Mouse (Mus musculus) G1E (cell line): Measurements from ENCODE around the gene Slc13a5. TPM values are rescaled to one million over a fixed set of nuclear protein-coding genes. Genes with fewer than 3 reads are reported as not detected.

ENCODE experiments used
- ATAC-seq: 2 replicates; pipeline ENCODE4 v1.8.0; 2016; ENCODE audit warnings: mild to moderate bottlenecking; ENCODE audit not compliant: insufficient number of reproducible peaks, poor library complexity, low FRiP score, severe bottlenecking; ENCODE audit errors: extremely low read depth
- DNase-seq: peaks from one replicate; pipeline ENCODE4 v3.0.0; 2012; ENCODE audit warnings: low spot score
- H3K27me3 ChIP-seq: 2 replicates; pipeline ENCODE4 v1.6.1; 2012; ENCODE audit warnings: mild to moderate bottlenecking, low read length, inconsistent platforms; ENCODE audit not compliant: insufficient read depth
- H3K36me3 ChIP-seq: replicated peaks from 2 replicates; pipeline ENCODE3; 2012; ENCODE audit warnings: mild to moderate bottlenecking, inconsistent platforms
- H3K4me1 ChIP-seq: 2 replicates; pipeline ENCODE4 v1.6.1; 2012; ENCODE audit warnings: low read depth, low read length, inconsistent platforms, mixed read lengths; ENCODE audit not compliant: insufficient read depth
- H3K4me3 ChIP-seq: 2 replicates; pipeline ENCODE4 v1.5.1; 2012; ENCODE audit warnings: low read depth, mild to moderate bottlenecking, inconsistent platforms, low read length, moderate library complexity, mixed read lengths
- H3K9me3 ChIP-seq: replicated peaks from 2 replicates; pipeline ENCODE4 v1.6.1; 2012; ENCODE audit warnings: inconsistent platforms
- CTCF ChIP-seq: IDR thresholded peaks from 2 replicates; pipeline ENCODE4 v1.5.1; 2012; ENCODE audit warnings: low read depth, low read length, inconsistent platforms, mixed read lengths
- GATA1 ChIP-seq: IDR thresholded peaks from 2 replicates; pipeline ENCODE4 v1.6.1; 2012; ENCODE audit warnings: borderline replicate concordance, low read length, inconsistent platforms, mixed read lengths
- GATA2 ChIP-seq: IDR thresholded peaks from 2 replicates; pipeline ENCODE4 v1.6.1; 2012; ENCODE audit warnings: low read depth, low read length, inconsistent platforms, borderline replicate concordance
- POLR2AphosphoS5 ChIP-seq: IDR thresholded peaks from 2 replicates; pipeline ENCODE4 v1.6.1; 2012; ENCODE audit warnings: low read depth, low read length, inconsistent platforms; ENCODE audit not compliant: insufficient replicate concordance
- TAL1 ChIP-seq: conservative IDR thresholded peaks from 2 replicates; pipeline ENCODE4 v1.6.1; 2012; ENCODE audit warnings: low read depth, low read length, inconsistent platforms, mixed read lengths
- polyA plus RNA-seq: library from polyadenylated mRNA; stranded (reverse); fragments of >175 nt; gene quantifications from 2 replicates; pipeline ENCODE4 v1.2.3, GENCODE M21; 2012
- total RNA-seq, 2 experiments: library from RNA; stranded (forward) in 1 of 2; stranded (reverse) in 1 of 2; fragments of 200-1000 nt in 1 of 2; fragments of >200 nt in 1 of 2; fragmentation: Nextera tagmentation in 1 of 2; gene quantifications; 2 replicates each; pipeline ENCODE4 v1.2.3; 2014 to 2017

Gene Slc13a5
- total and polyA plus RNA-seq, 3 experiments = 0.11 TPM; not detected in 2

GRCm38 (mm10) chr11:72284532-72285182, 17.6 kb upstream of the Slc13a5 start:
- H3K9me3 ChIP-seq = no peaks in the 10 kb centered on the region
- DNase-seq (no peak), ATAC-seq (no peak)
- H3K36me3 ChIP-seq = no peaks in the 10 kb centered on the region
- TF ChIP-seq GATA2 (no peak), GATA1 (no peak), POLR2AphosphoS5 (no peak), CTCF (no peak), TAL1 (no peak)
- peaks cover 7% of the 10 kb centered on the region for H3K27me3 ChIP-seq
- no peak overlapping the region for H3K4me3 ChIP-seq
- H3K4me1 ChIP-seq = no peaks in the 10 kb centered on the region

- Histone ChIP-seq H3K4me3 (no peak overlapping the region), H3K36me3 (no peaks in the 10 kb centered on the region), H3K4me1 (no peaks in the 10 kb centered on the region), H3K9me3 (no peaks in the 10 kb centered on the region), H3K27me3 (peaks cover 7% of the 10 kb centered on the region)
- TF ChIP-seq TAL1 (no peak), GATA2 (no peak), CTCF (no peak), POLR2AphosphoS5 (no peak), GATA1 (no peak)
- DNase-seq (no peak), ATAC-seq (no peak)
Measured at GRCm38 (mm10) chr11:72283486-72284224, 16.6 kb upstream of the Slc13a5 start.

- H3K4me1 ChIP-seq = no peaks in the 10 kb centered on the region
- no peak overlapping the region for H3K4me3 ChIP-seq
- DNase-seq (no peak), ATAC-seq (no peak)
- no peaks in the 10 kb centered on the region for H3K36me3 ChIP-seq
- H3K9me3 ChIP-seq = no peaks in the 10 kb centered on the region
- TF ChIP-seq TAL1 (no peak), GATA2 (no peak), POLR2AphosphoS5 (no peak), CTCF (no peak), GATA1 (no peak)
- H3K27me3 ChIP-seq = peaks cover 7% of the 10 kb centered on the region
Measured at GRCm38 (mm10) chr11:72281852-72282400, 14.9 kb upstream of the Slc13a5 start.

GRCm38 (mm10) chr11:72281143-72281851, 14.3 kb upstream of the Slc13a5 start:
- Histone ChIP-seq H3K36me3 (no peaks in the 10 kb centered on the region), H3K4me1 (no peaks in the 10 kb centered on the region), H3K4me3 (no peak overlapping the region), H3K9me3 (no peaks in the 10 kb centered on the region), H3K27me3 (peaks cover 7% of the 10 kb centered on the region)
- TF ChIP-seq GATA1 = no peak
- no peak for TF ChIP-seq GATA2
- TF ChIP-seq POLR2AphosphoS5 = no peak
- DNase-seq = no peak
- ATAC-seq = no peak

- ATAC-seq = no peak
Measured at GRCm38 (mm10) chr11:72273341-72273740, 6.3 kb upstream of the Slc13a5 start.

GRCm38 (mm10) chr11:72271761-72272160, 4.7 kb upstream of the Slc13a5 start:
- H3K4me1 ChIP-seq = no peaks in the 10 kb centered on the region
- ATAC-seq (no peak), DNase-seq (no peak)
- H3K36me3 ChIP-seq = no peaks in the 10 kb centered on the region
- TF ChIP-seq CTCF (no peak), GATA1 (no peak), GATA2 (no peak), TAL1 (no peak), POLR2AphosphoS5 (no peak)
- H3K9me3 ChIP-seq = no peaks in the 10 kb centered on the region
- H3K4me3 ChIP-seq = no peak overlapping the region
- H3K27me3 ChIP-seq = peaks cover 1% of the 10 kb centered on the region; the same call in 1 of the 2 replicates

More at GRCm38 (mm10) chr11:72273341-72273740, 6.3 kb upstream of the Slc13a5 start:
- no peaks in the 10 kb centered on the region for H3K9me3 ChIP-seq
- no peak overlapping the region for H3K4me3 ChIP-seq
- no peaks in the 10 kb centered on the region for H3K4me1 ChIP-seq
- no peaks in the 10 kb centered on the region for H3K36me3 ChIP-seq
- DNase-seq = no peak
- no peak for TF ChIP-seq CTCF
- no peak for TF ChIP-seq GATA2
- TF ChIP-seq POLR2AphosphoS5 = no peak
- no peaks in the 10 kb centered on the region for H3K27me3 ChIP-seq
